Mouse (Mus musculus): ENCODE measurements around the gene Rarres2. TPM values are rescaled to one million over a fixed set of nuclear protein-coding genes. Genes with fewer than 3 reads are reported as not detected.
A peak's percentile ranks its signal among the peaks of the same experiment; 100 is the strongest.

Gene Rarres2
- not detected in 2 replicates for polyA plus RNA-seq (2012; ENCODE audit: insufficient read depth, insufficient read length, low replicate concordance, missing spikeins)

DNA sequence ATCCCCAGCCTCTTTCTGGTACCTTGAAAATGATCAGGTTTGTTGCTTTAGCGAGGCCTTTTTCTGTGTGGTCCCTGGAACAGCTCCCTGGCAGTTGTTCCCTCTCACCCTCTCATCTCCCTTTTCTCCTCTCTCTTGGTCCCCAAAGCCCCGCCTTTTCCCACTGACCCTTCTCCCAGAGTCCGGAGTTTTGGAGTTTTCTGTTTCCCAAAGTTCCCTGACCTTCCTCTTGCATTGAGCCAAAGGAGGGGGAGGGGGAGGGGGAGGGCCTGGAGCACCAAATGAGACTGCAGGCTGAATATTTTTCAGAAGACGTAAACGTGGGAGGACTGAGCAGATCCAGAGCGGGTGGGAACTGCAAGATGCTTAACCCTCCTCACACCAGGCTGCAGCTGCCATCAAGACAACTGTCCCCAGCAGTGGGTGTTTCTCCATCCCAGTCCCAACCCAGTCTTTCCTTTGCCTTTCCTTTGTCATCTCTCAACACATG, at the start of gene Rarres2:
TSS of gene Rarres2 (minus strand) at position 218 of the 490 bp plus-strand sequence.
- 15% methylated on average over 6 of the region's 6 CpGs for WGBS
- peaks cover 18% of the 10 kb centered on the region for H3K4me1 ChIP-seq (ENCODE audit: control insufficient read depth, insufficient read depth, low read length)
- no peak within 1 kb of the TSS for H3K27ac ChIP-seq (ENCODE audit: insufficient read depth, low read depth, low read length)
- H3K4me3 ChIP-seq (ENCODE audit: insufficient read depth, low read depth, low read length) = no peak within 1 kb of the TSS
- no peak for TF ChIP-seq POLR2A (IDR thresholded peaks at IDR 0.05; ENCODE audit: insufficient read depth, low read depth, low read length)

DNA sequence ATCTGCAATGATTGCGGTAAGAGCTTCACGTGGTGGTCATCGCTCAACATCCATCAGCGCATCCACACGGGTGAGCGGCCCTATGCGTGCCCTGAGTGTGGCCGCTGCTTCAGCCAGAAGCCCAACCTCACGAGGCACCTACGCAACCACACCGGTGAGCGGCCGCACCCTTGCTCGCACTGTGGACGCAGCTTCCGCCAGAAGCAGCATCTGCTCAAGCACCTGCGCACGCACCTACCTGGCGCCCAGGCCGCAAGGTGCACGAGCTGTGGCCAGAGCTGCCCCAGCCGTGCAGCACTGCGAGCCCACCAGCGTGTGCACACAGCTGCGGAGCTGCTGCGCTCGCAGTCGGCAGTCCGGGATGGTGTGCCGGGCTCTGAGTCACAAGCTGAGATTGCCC, 47.4 kb upstream of the Rarres2 start:
- WGBS = 94% methylated on average over 30 of the region's 30 CpGs
- TF ChIP-seq CTCF (IDR thresholded peaks at IDR 0.05; ENCODE audit: insufficient read depth, low read depth, low read length) (no peak), POLR2A (IDR thresholded peaks at IDR 0.05; ENCODE audit: insufficient read depth, low read depth, low read length) (no peak)
- no peak overlapping the region for H3K4me3 ChIP-seq (ENCODE audit: insufficient read depth, low read depth, low read length)
- no peak overlapping the region for H3K27ac ChIP-seq (ENCODE audit: insufficient read depth, low read depth, low read length)
- H3K4me1 ChIP-seq (ENCODE audit: control insufficient read depth, insufficient read depth, low read length) = no peaks in the 10 kb centered on the region

DNA sequence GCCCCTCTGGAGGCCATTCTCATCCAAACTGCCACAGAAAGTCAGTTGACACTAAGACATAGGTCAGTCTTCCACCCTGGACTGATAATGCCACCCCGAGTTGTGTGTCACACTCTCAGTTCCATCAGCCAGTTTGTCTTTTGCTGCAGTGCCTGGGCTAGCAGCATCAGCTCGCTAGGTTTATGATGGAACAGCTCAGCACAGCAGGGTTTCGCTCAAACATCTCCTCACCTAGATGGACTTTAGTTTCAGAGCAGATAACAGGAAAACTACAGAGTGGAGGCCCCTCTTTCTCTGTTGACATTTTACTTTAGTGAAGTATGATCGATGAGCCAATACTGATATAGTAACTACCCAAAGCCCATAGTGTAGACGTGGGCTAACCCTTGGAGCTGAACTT, 42.2 kb upstream of the Rarres2 start:
- H3K4me3 ChIP-seq (ENCODE audit: insufficient read depth, low read depth, low read length) = no peak overlapping the region
- 95% methylated on average over 5 of the region's 5 CpGs for WGBS
- no peak overlapping the region for H3K27ac ChIP-seq (ENCODE audit: insufficient read depth, low read depth, low read length)
- H3K4me1 ChIP-seq (ENCODE audit: control insufficient read depth, insufficient read depth, low read length) = no peaks in the 10 kb centered on the region
- TF ChIP-seq POLR2A (IDR thresholded peaks at IDR 0.05; ENCODE audit: insufficient read depth, low read depth, low read length) (no peak), CTCF (IDR thresholded peaks at IDR 0.05; ENCODE audit: insufficient read depth, low read depth, low read length) (no peak)

DNA sequence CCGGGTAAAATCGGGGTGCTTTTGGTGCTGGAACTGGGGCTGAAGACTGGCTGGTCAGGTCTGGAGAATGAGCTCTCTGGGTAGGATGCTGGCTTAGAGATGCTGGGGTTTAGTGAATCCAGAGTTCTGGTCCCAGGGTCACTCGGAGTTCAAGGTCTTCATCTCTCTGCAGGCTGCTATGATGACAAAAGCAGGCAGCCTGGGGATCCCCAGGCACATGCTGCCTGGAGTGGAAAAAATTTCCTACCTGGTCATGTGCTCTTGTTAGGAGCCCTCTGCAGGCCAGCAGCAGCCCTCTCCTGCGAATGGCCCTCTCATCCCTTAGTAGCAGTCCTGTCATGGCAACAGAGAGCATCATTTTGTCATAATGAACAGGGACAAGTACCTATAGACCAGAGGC, 40.9 kb upstream of the Rarres2 start:
- no peak overlapping the region for H3K4me3 ChIP-seq (ENCODE audit: insufficient read depth, low read depth, low read length)
- WGBS = 92% methylated on average over 4 of the region's 4 CpGs
- no peaks in the 10 kb centered on the region for H3K4me1 ChIP-seq (ENCODE audit: control insufficient read depth, insufficient read depth, low read length)
- no peak overlapping the region for H3K27ac ChIP-seq (ENCODE audit: insufficient read depth, low read depth, low read length)
- TF ChIP-seq POLR2A (IDR thresholded peaks at IDR 0.05; ENCODE audit: insufficient read depth, low read depth, low read length) (no peak), CTCF (IDR thresholded peaks at IDR 0.05; ENCODE audit: insufficient read depth, low read depth, low read length) (no peak)

DNA sequence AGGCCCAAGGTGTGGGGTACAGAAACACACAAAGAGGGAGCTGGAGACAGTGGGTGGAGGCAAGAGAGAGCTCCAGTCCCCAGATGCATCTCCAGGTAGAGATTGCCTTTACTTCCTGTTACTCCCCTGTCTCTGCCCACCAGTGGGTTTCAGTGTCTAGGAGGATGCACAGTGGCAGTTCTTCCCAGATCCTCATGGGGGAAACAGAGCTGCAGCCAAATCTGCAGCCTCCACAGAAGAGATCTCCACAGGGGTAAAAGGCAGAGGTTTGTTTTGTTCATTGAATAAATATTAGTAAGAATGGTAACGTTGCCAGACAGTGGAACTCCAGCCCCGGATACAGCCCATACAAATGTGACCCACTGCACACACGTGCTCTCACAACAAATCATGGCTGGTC, 38.1 kb upstream of the Rarres2 start:
- no peak overlapping the region for H3K4me3 ChIP-seq (ENCODE audit: insufficient read depth, low read depth, low read length)
- TF ChIP-seq POLR2A (IDR thresholded peaks at IDR 0.05; ENCODE audit: insufficient read depth, low read depth, low read length) (no peak), CTCF (IDR thresholded peaks at IDR 0.05; ENCODE audit: insufficient read depth, low read depth, low read length) (no peak)
- no peaks in the 10 kb centered on the region for H3K4me1 ChIP-seq (ENCODE audit: control insufficient read depth, insufficient read depth, low read length)
- H3K27ac ChIP-seq (ENCODE audit: insufficient read depth, low read depth, low read length) = no peak overlapping the region
- WGBS = 43% methylated on average over 3 of the region's 3 CpGs

DNA sequence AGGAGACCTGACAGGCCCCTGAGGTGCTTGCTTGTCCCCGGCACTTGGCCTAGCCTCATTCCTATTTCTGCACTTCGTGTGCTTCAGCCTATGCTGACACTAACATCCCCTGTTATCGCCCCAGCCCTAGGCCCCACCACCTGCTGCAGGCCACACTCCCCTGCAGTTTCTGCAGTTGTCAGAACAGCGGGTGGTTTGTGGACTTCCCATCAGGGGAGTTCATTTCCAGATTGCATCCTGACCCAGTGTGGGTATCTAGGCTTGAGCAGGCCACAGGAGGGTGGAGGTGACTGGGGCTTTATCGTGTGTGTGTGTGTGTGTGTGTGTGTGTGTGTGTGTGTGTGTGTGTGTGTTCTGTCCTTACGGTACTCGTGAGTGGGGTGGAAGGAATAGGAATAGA, 36.9 kb upstream of the Rarres2 start:
- H3K4me3 ChIP-seq (ENCODE audit: insufficient read depth, low read depth, low read length) = no peak overlapping the region
- 71% methylated on average over 7 of the region's 7 CpGs for WGBS
- no peaks in the 10 kb centered on the region for H3K4me1 ChIP-seq (ENCODE audit: control insufficient read depth, insufficient read depth, low read length)
- no peak for TF ChIP-seq CTCF (IDR thresholded peaks at IDR 0.05; ENCODE audit: insufficient read depth, low read depth, low read length)
- TF ChIP-seq POLR2A (IDR thresholded peaks at IDR 0.05; ENCODE audit: insufficient read depth, low read depth, low read length) = no peak
- H3K27ac ChIP-seq (ENCODE audit: insufficient read depth, low read depth, low read length) = no peak overlapping the region

DNA sequence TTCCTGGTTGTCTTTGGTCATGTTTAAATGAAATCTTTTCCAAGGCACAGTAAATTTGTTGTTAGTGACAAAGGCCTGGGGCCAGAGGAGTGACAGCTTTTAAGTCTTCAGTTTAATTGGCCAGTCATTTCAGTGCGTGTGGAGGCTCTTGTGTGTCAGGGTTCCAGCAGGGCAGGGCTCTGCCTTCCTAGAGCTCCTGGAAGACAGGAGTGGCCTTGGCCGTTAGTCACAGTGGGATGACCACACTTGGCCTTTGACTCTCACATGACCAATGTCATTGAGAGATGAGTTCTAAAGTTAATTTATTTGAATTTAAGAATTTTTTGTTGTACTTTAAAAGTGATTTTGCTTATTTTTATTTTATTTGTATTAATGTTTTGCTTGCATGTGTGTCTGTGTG, 35.5 kb upstream of the Rarres2 start:
- Histone ChIP-seq H3K4me3 (ENCODE audit: insufficient read depth, low read depth, low read length) (no peak overlapping the region), H3K4me1 (ENCODE audit: control insufficient read depth, insufficient read depth, low read length) (no peaks in the 10 kb centered on the region), H3K27ac (ENCODE audit: insufficient read depth, low read depth, low read length) (no peak overlapping the region)
- WGBS = 70% methylated on average over 2 of the region's 2 CpGs
- TF ChIP-seq CTCF (IDR thresholded peaks at IDR 0.05; ENCODE audit: insufficient read depth, low read depth, low read length) = no peak
- no peak for TF ChIP-seq POLR2A (IDR thresholded peaks at IDR 0.05; ENCODE audit: insufficient read depth, low read depth, low read length)

DNA sequence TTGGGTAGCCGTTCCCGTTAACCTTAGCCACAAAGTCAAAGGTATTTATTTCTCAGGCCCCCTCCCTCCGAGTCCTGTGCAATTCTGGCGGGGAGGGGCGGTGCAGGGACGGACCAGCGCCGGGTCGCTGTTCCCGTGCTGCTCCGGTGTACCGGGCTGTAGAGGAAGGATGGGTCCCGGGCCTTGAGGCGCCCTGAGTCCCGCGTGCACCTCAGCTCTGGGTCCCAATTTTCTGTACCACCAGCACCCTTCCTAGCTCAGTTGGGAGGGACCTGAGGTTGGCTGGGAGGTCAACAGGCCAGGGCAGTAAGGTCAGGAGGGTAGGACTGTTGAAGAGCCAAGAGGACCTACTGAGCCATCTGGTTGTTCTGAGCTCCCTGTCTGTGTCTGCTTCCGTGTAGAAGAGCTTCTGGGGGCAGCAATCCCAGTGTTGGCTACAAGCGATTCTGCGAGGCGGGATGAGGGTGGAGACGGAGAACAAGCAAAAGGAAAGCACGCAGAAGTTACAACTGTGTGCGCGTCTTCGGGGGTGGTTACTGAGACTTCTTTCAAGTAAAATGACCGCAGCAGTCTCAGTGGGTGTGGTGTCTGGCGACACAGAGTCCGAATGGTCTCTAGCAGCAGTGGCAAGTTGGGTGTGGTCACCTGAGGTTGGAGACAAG, 29.6 kb upstream of the Rarres2 start:
- under 1% methylated on average over 28 of the region's 28 CpGs for WGBS
- Histone ChIP-seq H3K4me3 (ENCODE audit: insufficient read depth, low read depth, low read length) (peak overlapping the region; percentile 88), H3K4me1 (ENCODE audit: control insufficient read depth, insufficient read depth, low read length) (peaks cover 15% of the 10 kb centered on the region), H3K27ac (ENCODE audit: insufficient read depth, low read depth, low read length) (peak overlapping the region; percentile 82)
- TF ChIP-seq POLR2A (IDR thresholded peaks at IDR 0.05; ENCODE audit: insufficient read depth, low read depth, low read length) (no peak), CTCF (IDR thresholded peaks at IDR 0.05; ENCODE audit: insufficient read depth, low read depth, low read length) (no peak)

DNA sequence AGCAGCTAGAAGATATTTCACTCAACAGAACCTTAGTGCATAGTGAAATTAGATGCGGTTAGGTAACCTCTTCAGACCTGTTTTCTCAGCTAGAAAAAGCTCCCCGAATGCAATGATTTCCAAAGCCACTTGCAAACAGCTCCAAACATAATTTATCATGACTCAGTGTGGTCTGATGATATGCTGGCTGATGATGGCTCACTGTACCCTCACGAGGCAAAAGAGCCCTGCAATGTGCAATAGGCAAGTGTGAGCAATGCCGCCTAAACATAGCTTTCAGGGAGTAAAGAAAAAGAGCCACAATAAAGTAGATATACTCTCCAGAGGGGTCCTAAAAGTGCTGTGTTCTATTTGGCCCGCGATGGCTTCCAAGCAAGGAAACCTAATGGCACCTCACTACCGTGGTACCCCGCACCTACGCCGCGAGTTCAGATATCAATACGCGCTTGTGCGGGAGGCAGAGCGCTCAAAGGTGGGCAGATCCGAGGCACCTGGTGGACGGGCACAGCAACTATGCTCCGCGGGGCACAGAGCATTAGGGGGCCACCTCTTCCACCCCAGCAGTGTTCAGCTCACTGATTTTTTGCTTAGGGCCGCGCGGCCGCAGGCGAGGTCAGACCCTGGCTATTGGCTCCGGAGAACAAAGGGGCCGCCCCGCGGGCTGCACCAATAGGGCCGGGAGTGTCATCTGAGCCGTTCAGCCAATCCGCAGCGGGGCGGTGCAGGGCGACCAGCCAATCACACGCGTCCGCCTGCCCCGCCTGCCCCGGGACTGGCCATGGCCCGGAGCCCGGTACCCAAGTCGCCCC, 28.9 kb upstream of the Rarres2 start, which contains the start of gene Zfp775:
TSS of gene Zfp775 (plus strand) at position 793 of the 809 bp plus-strand sequence.
- 2% methylated on average over 42 of the region's 42 CpGs for WGBS
- TF ChIP-seq POLR2A (IDR thresholded peaks at IDR 0.05; ENCODE audit: insufficient read depth, low read depth, low read length) (peak; percentile 61; the same call in 1 of the 2 replicates), CTCF (IDR thresholded peaks at IDR 0.05; ENCODE audit: insufficient read depth, low read depth, low read length) (no peak)
- Histone ChIP-seq H3K27ac (ENCODE audit: insufficient read depth, low read depth, low read length) (peak within 1 kb of the TSS; percentile 91), H3K4me3 (ENCODE audit: insufficient read depth, low read depth, low read length) (peak within 1 kb of the TSS; percentile 88), H3K4me1 (ENCODE audit: control insufficient read depth, insufficient read depth, low read length) (peaks cover 21% of the 10 kb centered on the region)

All from olfactory bulb, adult 2 months (tissue).